Mouse (Mus musculus) frontal cortex, adult (tissue): Measurements from ENCODE around the gene Rtca.

Source experiments
- ATAC-seq: cut with Nextera tagmentation; 2 replicates; pipeline ENCODE4 v1.9.2; 2017; ENCODE audit warnings: mild to moderate bottlenecking, moderate library complexity, mixed read lengths; ENCODE audit not compliant: low TSS enrichment

Gene Rtca

DNA sequence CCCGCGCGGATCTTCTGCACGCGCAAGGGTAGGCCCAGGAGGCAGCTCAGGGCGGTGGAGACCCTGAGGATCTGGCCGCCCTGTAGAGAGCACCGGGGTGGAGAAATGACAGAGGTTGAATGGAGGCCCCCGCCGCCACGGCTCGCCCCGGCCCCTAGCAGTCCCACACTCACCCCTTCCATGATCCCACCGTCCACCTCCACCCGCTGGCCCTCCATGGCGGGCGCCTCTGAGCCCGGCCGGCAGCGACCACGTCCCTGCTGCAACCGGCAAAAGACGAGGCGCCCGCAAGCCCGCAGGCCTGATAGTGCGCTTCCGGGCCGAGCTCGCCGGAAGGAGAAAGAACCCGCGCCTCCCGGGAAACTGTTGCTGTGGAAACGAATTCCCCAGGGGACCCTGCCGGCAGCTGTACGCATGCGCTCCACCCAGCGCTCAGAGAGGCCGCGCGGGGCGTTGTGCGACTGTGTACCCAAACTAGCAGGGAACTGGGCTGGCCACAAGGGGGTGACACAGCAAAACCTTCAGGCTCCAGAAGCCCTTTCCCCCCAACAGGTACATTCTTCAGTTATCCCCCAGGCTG lies at the start of gene Rtca:
TSS of gene Rtca (minus strand) at position 437 of the 580 bp plus-strand sequence.
- ATAC-seq: peak; percentile 98

DNA sequence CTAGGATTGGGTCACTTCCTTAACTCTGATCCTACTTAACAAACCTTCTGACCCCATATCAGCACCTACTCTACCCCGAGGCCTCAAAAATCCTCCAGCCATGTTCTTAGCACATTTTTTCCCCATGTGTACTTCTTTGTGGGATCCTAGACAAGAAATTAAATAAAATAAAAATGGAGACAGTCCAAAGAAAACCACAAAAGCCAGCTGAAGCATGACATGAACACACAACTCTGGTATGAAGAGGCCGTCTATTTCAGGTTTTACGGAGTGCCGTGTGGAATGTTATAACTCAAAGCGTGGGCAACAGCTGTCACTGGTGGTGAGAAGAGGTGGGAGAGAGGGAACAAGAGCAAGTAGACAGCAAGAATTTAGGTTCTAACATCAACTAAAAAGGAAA lies 43.4 kb upstream of the Rtca start:
- peak; percentile 88 for ATAC-seq

DNA sequence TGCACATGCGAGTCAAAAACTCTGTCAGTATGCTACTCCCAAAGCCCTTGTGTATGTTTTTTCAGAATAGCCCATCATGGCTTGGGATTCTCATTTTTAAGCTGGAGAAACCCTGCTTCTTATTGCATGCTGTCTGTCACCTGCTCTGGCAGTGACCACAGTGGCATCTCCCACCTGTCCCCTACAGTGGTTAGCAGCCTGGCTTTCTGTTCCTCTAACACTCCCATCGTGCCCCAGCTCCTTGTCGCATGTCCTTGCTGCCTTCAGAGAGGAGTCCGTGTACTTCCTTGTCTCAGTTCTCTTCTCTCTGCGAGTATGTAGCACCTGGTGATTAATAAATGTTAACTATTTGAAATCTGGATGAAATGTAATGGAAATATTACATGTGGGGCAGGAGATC lies 39.4 kb upstream of the Rtca start:
- ATAC-seq: no peak

DNA sequence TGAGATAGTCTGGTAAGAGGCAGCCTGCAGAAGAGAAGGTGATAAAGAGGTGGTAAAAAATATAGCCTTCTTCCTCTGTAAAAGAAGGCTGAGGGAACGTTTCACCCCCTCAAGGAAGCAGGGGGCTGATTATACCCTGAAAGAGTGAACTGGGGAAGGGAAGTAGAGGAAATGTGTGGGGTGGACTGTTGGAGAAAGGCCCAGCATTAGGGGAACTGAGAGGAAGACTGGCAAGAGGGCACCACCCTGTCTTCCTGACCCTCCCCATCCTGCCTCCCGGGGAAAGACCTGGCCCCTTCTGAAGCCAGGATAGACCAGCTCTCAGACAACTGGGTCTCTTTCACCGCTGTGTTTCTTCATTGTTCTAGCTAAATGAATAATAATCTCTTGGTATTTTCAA lies 34.5 kb upstream of the Rtca start:
- ATAC-seq: peak; percentile 38

- peak; percentile 3; the same call in 1 of the 2 replicates for ATAC-seq
These were observed 34.1 kb upstream of the Rtca start for GRCm38 (mm10) chr3:116542070-116542469.

GRCm38 (mm10) chr3:116537200-116537573 lies 29.2 kb upstream of the Rtca start:
- ATAC-seq: peak; percentile 24; the same call in 1 of the 2 replicates

DNA sequence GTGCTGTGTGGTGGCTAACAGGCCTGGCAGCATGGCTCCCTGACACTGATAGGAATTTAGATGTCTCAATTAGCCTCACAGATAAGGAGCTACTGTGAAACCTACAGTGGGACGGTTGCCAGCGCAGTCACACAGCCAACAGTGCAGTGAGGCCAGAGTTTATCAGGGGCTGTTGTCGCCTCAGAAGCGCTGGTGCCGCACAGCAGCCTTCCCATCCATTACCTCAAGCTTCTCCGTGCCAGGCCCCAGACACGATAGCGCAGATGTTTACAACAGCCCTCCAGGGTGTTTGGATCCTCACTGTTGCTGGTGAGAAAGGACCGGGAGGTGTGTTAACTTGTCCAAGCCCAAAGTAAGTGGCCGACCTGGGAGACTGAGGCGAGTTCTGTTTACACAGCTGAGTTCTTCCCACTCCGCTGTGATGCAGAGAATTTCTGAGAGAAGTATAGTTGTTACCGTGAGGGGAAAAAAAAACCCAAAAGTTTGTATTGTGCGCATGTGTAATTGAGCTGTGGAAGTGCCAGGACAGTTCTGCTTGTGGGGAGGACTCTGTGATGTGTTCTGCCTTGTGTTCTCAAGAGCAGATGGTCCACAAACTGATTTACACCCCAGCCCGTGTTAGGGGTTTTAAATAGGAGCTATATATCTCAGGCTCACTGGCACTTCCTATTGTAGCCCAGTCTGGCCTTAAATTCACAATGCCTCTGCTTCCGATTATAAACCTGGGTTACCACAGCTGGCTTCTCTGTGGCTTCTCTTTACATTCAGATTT lies 28.6 kb upstream of the Rtca start:
- peak; percentile 90 for ATAC-seq

- peak; percentile 78 for ATAC-seq
These were observed 22.8 kb upstream of the Rtca start for GRCm38 (mm10) chr3:116530826-116531225.

GRCm38 (mm10) chr3:116529741-116530140 lies 21.7 kb upstream of the Rtca start:
- ATAC-seq: no peak

DNA sequence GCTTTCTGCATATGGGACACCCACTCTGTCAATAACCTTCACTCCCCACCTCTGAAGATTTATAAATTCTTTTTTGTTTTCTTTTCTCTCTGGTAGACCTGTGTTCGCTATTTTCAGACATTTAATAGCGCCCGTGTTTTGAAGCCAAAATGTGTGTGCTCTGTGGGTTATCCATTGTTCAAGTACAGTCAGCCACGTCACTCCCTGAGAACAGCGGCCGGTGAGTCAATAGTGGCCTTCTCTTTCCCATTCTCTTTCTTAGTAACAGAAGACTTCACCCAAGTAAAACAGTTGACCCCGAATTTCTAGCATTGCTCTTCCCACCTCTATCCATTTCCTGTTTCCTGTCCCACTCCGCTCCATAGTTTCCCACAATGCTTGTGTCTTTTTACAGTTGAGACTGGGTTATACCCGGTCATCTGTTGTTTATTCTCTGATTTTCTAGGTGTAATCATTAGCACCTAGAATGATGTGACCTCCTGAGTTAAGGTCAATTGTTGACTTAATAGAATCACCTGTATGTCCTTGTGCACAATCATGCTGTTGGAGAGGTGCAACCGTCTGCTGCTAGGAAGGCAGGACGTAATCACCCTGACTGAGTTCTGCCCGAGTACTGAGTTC lies 12.2 kb upstream of the Rtca start:
- no peak for ATAC-seq

DNA sequence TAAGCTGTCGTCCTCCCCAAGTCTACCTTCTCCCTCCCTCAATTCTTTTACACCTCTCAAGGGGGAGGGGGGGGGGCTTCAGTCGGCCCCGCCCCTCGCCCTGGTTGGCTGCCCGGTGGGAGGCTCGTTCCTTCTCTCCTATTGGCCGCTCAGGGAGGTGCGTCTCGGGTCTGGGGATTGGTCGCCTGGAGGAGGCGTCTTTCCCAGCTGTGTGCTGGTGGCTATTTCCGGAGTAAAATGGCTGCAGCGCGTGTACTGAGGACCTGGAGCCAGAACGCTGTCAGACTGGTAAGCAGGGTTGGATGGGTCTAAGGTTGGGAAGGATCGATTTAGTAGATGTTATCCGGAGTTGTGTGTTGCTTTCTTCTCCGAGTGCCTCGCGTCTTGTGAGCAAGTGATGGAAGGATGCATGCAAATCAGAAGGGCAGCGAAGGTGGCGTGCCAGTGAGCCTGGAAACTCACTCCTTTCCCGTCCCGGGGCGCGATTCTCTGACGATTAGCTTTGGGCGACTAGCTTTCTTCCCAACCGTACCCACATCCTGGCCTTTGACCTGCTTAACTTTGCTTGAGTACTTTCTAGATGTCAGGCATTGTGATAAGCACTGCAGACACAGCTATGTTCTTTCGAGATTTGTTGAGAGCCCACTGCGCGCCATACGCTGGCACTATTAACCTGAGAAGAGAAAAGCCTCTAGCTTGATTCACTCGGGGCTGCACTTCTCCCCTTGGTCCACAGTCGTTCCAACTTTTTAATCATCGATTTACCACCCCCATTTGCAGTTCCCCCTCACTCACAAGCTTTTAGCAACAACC lies 5.1 kb upstream of the Rtca start, which contains the start of gene Dbt:
TSS of gene Dbt (plus strand) at position 167 of the 813 bp plus-strand sequence.
- peak; percentile 93 for ATAC-seq

DNA sequence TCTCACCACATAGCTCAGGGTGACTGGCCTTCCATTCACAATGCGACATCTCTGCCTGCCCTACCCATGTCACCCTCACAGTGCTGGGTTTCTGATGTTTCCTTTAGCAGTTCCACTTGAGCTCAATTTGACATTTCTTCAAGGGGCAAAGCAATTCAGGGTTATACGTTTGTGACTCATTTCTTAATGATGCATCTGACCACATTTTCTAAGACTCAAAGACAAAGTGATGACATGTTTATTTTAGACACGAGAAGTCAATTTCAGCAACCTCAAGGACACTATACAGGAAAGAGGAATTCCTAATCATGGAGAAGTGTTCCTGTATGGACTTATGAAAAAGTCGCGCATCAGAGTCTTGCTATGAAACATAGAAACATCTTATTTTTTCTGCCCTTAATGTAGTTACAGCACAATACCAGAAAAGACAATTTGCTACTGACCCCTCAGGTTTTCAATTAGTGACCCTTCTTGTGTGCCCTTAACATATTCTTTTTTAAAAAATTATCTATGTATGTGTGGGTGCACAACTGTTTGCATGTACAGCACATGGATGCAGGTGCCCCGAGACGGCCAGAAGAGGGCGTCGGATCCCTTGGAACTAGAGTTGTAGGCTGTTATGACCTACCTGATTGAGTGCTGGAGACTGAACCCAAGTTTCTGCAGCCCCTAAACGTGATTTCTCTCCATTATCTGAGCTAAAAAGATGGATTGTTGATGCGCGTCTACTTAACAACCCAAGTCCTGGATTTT lies 4.3 kb upstream of the Rtca start:
- ATAC-seq: peak; percentile 2

DNA sequence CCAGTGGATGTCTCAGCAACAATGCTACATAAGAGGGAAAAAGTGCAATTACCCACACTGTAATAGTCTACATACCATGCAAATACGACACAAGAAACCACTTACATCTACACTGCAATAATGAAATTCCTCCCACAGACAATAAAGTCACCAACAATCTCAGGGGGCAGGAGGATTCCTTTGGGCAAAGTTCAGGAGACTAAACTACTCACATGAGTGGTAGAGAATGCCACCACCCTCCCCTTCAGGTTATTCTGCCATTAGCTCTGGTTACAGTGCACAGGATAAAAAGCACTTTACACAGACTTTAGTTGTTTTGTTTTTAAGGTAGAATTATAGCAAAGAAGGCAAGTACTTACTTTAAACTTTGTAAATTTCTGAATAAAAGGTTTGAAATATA lies 12.3 kb downstream of the Rtca start:
- ATAC-seq: no peak

DNA sequence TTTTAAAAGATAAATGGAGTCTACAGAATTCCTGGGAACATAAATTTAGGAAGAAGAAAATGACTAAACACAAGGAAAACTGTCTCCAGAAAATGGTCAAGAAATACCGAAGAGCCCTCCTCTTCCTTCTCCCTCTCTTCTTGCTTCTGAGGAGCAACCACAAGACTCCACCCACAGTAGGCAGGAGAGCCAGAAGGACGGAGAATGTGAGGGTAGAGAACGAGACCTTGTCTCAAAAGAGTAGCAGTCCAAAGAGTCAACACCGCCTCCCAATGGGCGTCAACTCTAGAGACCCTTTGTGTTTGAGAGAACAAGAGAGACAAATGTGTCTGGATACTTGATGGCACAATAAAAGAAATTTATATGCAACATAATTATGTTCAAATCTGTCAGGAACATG lies 14.3 kb downstream of the Rtca start:
- no peak for ATAC-seq

DNA sequence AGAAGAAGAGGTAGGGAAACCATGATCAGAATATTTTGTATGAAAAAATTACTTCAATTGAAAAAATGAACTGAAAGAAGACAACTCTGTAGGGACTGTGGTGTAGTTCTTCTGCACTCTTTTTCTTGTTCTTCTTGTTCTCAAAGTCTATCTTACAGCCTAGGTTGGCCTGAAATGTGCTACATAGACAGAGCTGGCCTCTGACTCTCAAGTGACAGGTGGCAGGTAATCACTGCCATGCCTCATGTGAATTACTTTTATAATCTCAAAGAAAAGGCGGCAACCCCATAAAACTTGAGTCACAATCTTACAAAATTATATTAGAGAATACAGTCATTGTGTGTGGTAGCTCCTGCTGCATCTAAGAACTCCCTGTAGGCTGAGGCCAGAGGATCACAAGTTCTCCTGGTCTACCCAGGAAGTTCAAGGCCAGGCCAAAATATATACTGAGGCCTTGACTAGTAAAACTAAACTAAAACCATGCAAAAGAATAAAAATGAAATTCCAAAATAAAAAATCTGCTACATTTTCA lies 16.0 kb downstream of the Rtca start:
- no peak for ATAC-seq

DNA sequence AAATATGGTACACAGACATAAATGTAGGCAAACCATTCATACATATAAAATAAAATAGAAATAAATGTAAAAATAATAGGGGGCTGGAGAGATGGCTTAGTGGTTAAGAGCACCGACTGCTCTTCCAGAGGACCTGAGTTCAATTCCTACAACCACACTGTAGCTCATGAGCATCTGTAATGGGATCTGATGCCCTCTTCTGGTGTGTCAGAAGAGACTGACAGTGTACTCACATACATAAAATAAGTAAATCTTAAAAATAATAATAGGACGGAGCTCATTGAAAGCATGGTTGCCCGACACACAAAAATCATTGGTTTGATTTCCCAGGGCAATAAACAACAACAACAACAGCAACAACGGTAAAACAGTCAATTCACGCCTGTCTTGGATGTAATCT lies 17.1 kb downstream of the Rtca start:
- ATAC-seq: no peak

GRCm38 (mm10) chr3:116483271-116483670 lies 24.7 kb downstream of the Rtca start:
- no peak for ATAC-seq

GRCm38 (mm10) chr3:116482724-116483123 lies 25.3 kb downstream of the Rtca start:
- ATAC-seq: no peak

GRCm38 (mm10) chr3:116480937-116481336 lies 27.1 kb downstream of the Rtca start:
- no peak for ATAC-seq

DNA sequence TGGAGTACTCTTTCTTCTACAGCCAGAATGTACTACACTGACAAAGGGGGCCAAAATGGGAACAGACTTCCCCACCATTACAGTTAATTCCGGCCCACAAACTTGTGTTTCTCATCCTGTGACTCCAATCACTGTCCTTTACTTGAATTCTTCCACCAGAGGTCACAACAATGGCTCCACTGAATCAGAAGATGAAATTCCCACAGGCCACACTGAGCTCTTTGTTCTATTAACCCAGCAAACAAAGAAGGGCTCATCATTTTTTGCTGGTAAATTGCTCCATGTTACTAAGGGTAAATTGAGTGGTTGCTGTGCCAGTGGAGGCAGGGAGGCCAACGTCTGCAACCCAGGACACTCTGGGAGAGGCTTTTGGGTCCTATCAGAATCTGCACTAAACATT lies 27.9 kb downstream of the Rtca start:
- peak; percentile 25; the same call in 1 of the 2 replicates for ATAC-seq

- ATAC-seq: no peak
These were observed 30.7 kb downstream of the Rtca start for GRCm38 (mm10) chr3:116477351-116477750.
